Mouse (Mus musculus): ENCODE results near the gene Snx17. TPM values are rescaled to one million over a fixed set of nuclear protein-coding genes. Genes with fewer than 3 reads are reported as not detected.

The Snx17 gene
- 115 and 118 TPM in 2 replicates for polyA plus RNA-seq (2015; fragmentation: Nextera tagmentation; extraction: Ambion mirVana)

- peaks cover 60% of the 10 kb centered on the region for H3K36me3 ChIP-seq
- peak within 1 kb of the TSS; percentile 72 for H3K4me3 ChIP-seq
- peaks cover 21% of the 10 kb centered on the region for H3K4me1 ChIP-seq (replicated peaks)
- peak within 1 kb of the TSS; percentile 75 for H3K4me2 ChIP-seq
- H3K9ac ChIP-seq: peak within 1 kb of the TSS; percentile 87
- peak; percentile 97 for ATAC-seq (ENCODE audit: low FRiP score, low read depth)
- H3K27me3 ChIP-seq: no peaks in the 10 kb centered on the region
- peak within 1 kb of the TSS; percentile 87 for H3K27ac ChIP-seq (replicated peaks)
- WGBS: under 1% methylated on average over 48 of the region's 48 CpGs
- H3K9me3 ChIP-seq: no peaks in the 10 kb centered on the region
Observed at GRCm38 (mm10) chr5:31192939-31193630, at the start of gene Snx17, which contains the start of gene Eif2b4. TSS of gene Snx17 (plus strand) at chr5:31193227. TSS of gene Eif2b4 (minus strand) at chr5:31193430.

- Histone ChIP-seq H3K4me1 (replicated peaks) (peaks cover 12% of the 10 kb centered on the region), H3K27me3 (no peaks in the 10 kb centered on the region), H3K9ac (no peak overlapping the region), H3K9me3 (no peaks in the 10 kb centered on the region), H3K4me3 (no peak overlapping the region), H3K36me3 (no peaks in the 10 kb centered on the region), H3K27ac (replicated peaks) (no peak overlapping the region), H3K4me2 (no peak overlapping the region)
- ATAC-seq (ENCODE audit: low FRiP score, low read depth): no peak
- WGBS: 92% methylated on average over 4 of the region's 4 CpGs
Observed at GRCm38 (mm10) chr5:31149781-31150180, 43.2 kb upstream of the Snx17 start.

- H3K9me3 ChIP-seq: no peaks in the 10 kb centered on the region
- H3K4me2 ChIP-seq: no peak overlapping the region
- H3K9ac ChIP-seq: no peak overlapping the region
- H3K36me3 ChIP-seq: peaks cover 7% of the 10 kb centered on the region
- 95% methylated on average over 3 of the region's 3 CpGs for WGBS
- ATAC-seq (ENCODE audit: low FRiP score, low read depth): no peak
- no peak overlapping the region for H3K4me3 ChIP-seq
- peaks cover 16% of the 10 kb centered on the region for H3K4me1 ChIP-seq (replicated peaks)
- no peak overlapping the region for H3K27ac ChIP-seq (replicated peaks)
- H3K27me3 ChIP-seq: no peaks in the 10 kb centered on the region
Observed at GRCm38 (mm10) chr5:31151746-31152145, 41.3 kb upstream of the Snx17 start.

GRCm38 (mm10) chr5:31153516-31154151 is 39.4 kb upstream of the Snx17 start:
- WGBS: 45% methylated on average over 6 of the region's 6 CpGs
- ATAC-seq (ENCODE audit: low FRiP score, low read depth): peak; percentile 48

GRCm38 (mm10) chr5:31154152-31154553 is 38.9 kb upstream of the Snx17 start, which contains the start of gene Mpv17:
TSS of gene Mpv17 (minus strand) at chr5:31154251.
- peaks cover 31% of the 10 kb centered on the region for H3K36me3 ChIP-seq
- no peaks in the 10 kb centered on the region for H3K9me3 ChIP-seq
- peak; percentile 96 for ATAC-seq (ENCODE audit: low FRiP score, low read depth)
- H3K27me3 ChIP-seq: no peaks in the 10 kb centered on the region
- H3K9ac ChIP-seq: peak within 1 kb of the TSS; percentile 70
- H3K4me3 ChIP-seq: peak within 1 kb of the TSS; percentile 68
- peak within 1 kb of the TSS; percentile 66 for H3K4me2 ChIP-seq
- under 1% methylated on average over 19 of the region's 19 CpGs for WGBS
- H3K4me1 ChIP-seq (replicated peaks): peaks cover 16% of the 10 kb centered on the region
- H3K27ac ChIP-seq (replicated peaks): peak within 1 kb of the TSS; percentile 70

More at GRCm38 (mm10) chr5:31153516-31154151, 39.4 kb upstream of the Snx17 start:
- Histone ChIP-seq H3K27ac (replicated peaks) (peak overlapping the region; percentile 70), H3K4me1 (replicated peaks) (peaks cover 16% of the 10 kb centered on the region), H3K9ac (peak overlapping the region; percentile 70), H3K36me3 (peaks cover 26% of the 10 kb centered on the region), H3K27me3 (no peaks in the 10 kb centered on the region), H3K4me2 (peak overlapping the region; percentile 66), H3K9me3 (no peaks in the 10 kb centered on the region), H3K4me3 (peak overlapping the region; percentile 68)

- H3K4me1 ChIP-seq (replicated peaks): no peaks in the 10 kb centered on the region
- H3K9me3 ChIP-seq: no peaks in the 10 kb centered on the region
- no peak for ATAC-seq (ENCODE audit: low FRiP score, low read depth)
- no peak overlapping the region for H3K9ac ChIP-seq
- no peak overlapping the region for H3K4me2 ChIP-seq
- no peaks in the 10 kb centered on the region for H3K27me3 ChIP-seq
- H3K27ac ChIP-seq (replicated peaks): no peak overlapping the region
- H3K4me3 ChIP-seq: no peak overlapping the region
- H3K36me3 ChIP-seq: peaks cover 90% of the 10 kb centered on the region
Observed at GRCm38 (mm10) chr5:31162462-31162861, 30.6 kb upstream of the Snx17 start.

- H3K9ac ChIP-seq: no peak overlapping the region
- H3K9me3 ChIP-seq: no peaks in the 10 kb centered on the region
- H3K27ac ChIP-seq (replicated peaks): no peak overlapping the region
- H3K27me3 ChIP-seq: no peaks in the 10 kb centered on the region
- no peaks in the 10 kb centered on the region for H3K4me1 ChIP-seq (replicated peaks)
- H3K4me2 ChIP-seq: no peak overlapping the region
- no peak overlapping the region for H3K4me3 ChIP-seq
- peaks cover 89% of the 10 kb centered on the region for H3K36me3 ChIP-seq
- no peak for ATAC-seq (ENCODE audit: low FRiP score, low read depth)
- 87% methylated on average over 1 of the region's 1 CpGs for WGBS
Observed at GRCm38 (mm10) chr5:31164878-31165277, 28.1 kb upstream of the Snx17 start.

GRCm38 (mm10) chr5:31168630-31169029 is 24.4 kb upstream of the Snx17 start:
- H3K9me3 ChIP-seq: no peaks in the 10 kb centered on the region
- WGBS: 91% methylated on average over 4 of the region's 4 CpGs
- H3K27ac ChIP-seq (replicated peaks): no peak overlapping the region
- H3K4me2 ChIP-seq: no peak overlapping the region
- H3K9ac ChIP-seq: no peak overlapping the region
- no peaks in the 10 kb centered on the region for H3K27me3 ChIP-seq
- no peak for ATAC-seq (ENCODE audit: low FRiP score, low read depth)
- H3K4me1 ChIP-seq (replicated peaks): no peaks in the 10 kb centered on the region
- peaks cover 92% of the 10 kb centered on the region for H3K36me3 ChIP-seq
- no peak overlapping the region for H3K4me3 ChIP-seq

- Histone ChIP-seq H3K27me3 (no peaks in the 10 kb centered on the region), H3K4me3 (peak overlapping the region; percentile 90), H3K36me3 (peaks cover 9% of the 10 kb centered on the region), H3K4me2 (peak overlapping the region; percentile 88), H3K27ac (replicated peaks) (peak overlapping the region; percentile 95), H3K9ac (peak overlapping the region; percentile 81), H3K9me3 (no peaks in the 10 kb centered on the region), H3K4me1 (replicated peaks) (peaks cover 31% of the 10 kb centered on the region)
- 0% methylated on average over 25 of the region's 25 CpGs for WGBS
- ATAC-seq (ENCODE audit: low FRiP score, low read depth): peak; percentile 79
Observed at GRCm38 (mm10) chr5:31179301-31179765, 13.7 kb upstream of the Snx17 start.

- Histone ChIP-seq H3K36me3 (peaks cover 4% of the 10 kb centered on the region), H3K4me3 (peak within 1 kb of the TSS; percentile 90), H3K27ac (replicated peaks) (peak within 1 kb of the TSS; percentile 95), H3K27me3 (no peaks in the 10 kb centered on the region), H3K4me2 (peak within 1 kb of the TSS; percentile 88), H3K4me1 (replicated peaks) (peaks cover 31% of the 10 kb centered on the region), H3K9me3 (no peaks in the 10 kb centered on the region), H3K9ac (peak within 1 kb of the TSS; percentile 81)
- under 1% methylated on average over 59 of the region's 59 CpGs for WGBS
- peak; percentile 98 for ATAC-seq (ENCODE audit: low FRiP score, low read depth)
Observed at GRCm38 (mm10) chr5:31179766-31180630, 13.0 kb upstream of the Snx17 start, which contains the start of the genes Gm29609 and Gtf3c2. TSS of gene Gm29609 (minus strand) at chr5:31179911. TSS of gene Gtf3c2 (minus strand) at chr5:31180144.

GRCm38 (mm10) chr5:31181183-31181770 is 11.8 kb upstream of the Snx17 start:
- no peaks in the 10 kb centered on the region for H3K27me3 ChIP-seq
- no peak overlapping the region for H3K9ac ChIP-seq
- H3K36me3 ChIP-seq: no peaks in the 10 kb centered on the region; the same call in 1 of the 2 replicates
- no peak overlapping the region for H3K4me3 ChIP-seq
- peaks cover 31% of the 10 kb centered on the region for H3K4me1 ChIP-seq (replicated peaks)
- peak overlapping the region; percentile 88; the same call in 1 of the 2 replicates for H3K4me2 ChIP-seq
- no peaks in the 10 kb centered on the region for H3K9me3 ChIP-seq
- ATAC-seq (ENCODE audit: low FRiP score, low read depth): no peak
- H3K27ac ChIP-seq (replicated peaks): no peak overlapping the region
- WGBS: 95% methylated on average over 9 of the region's 9 CpGs

Data from hindbrain, embryonic 15.5 days (tissue).